Mouse (Mus musculus): ENCODE measurements around the gene Cyp4a32. TPM values are rescaled to one million over a fixed set of nuclear protein-coding genes. Genes with fewer than 3 reads are reported as not detected.
A peak's percentile ranks its signal among the peaks of the same experiment; 100 is the strongest.

The Cyp4a32 gene
- polyA plus RNA-seq, 1 experiment from 2014 or later = not detected

- H3K9me3 ChIP-seq (ENCODE audit: control insufficient read depth, low read length) = no peaks in the 10 kb centered on the region
- H3K4me2 ChIP-seq (ENCODE audit: low read length) = peak overlapping the region; percentile 89
- no peak overlapping the region for H3K27ac ChIP-seq (replicated peaks in 1 of 2; ENCODE audit: control insufficient read depth in 1 of 2, insufficient read depth in 1 of 2, low read depth in 2 of 2, low read length in 2 of 2)
- peaks cover 0 to 6% of the 10 kb centered on the region in 2 experiments; a peak in 1 of 4 replicates for H3K4me1 ChIP-seq (ENCODE audit: control insufficient read depth in 2 of 2, insufficient read depth in 2 of 2, low read length in 2 of 2)
- H3K9ac ChIP-seq (ENCODE audit: low read length) = peak overlapping the region; percentile 64
- peak overlapping the region; percentile 38 to 45 for H3K4me3 ChIP-seq (ENCODE audit: control insufficient read depth in 1 of 2, insufficient read depth in 1 of 2, low read depth in 1 of 2, low read length in 2 of 2)
- WGBS = 2% methylated on average over 32 of the region's 34 CpGs
- no peaks in the 10 kb centered on the region for H3K36me3 ChIP-seq (ENCODE audit: control insufficient read depth, insufficient read depth, low read length)
- ATAC-seq (ENCODE audit: insufficient number of reproducible peaks, insufficient read depth, low FRiP score, low read depth) = peak; percentile 59; the same call in 1 of the 2 replicates
- H3K27me3 ChIP-seq (ENCODE audit: control insufficient read depth, insufficient read depth, low read length) = no peaks in the 10 kb centered on the region; the same call in 1 of the 2 replicates
Observed at GRCm38 (mm10) chr4:115657104-115657866, 56.5 kb downstream of the Cyp4a32 start.

- H3K9ac ChIP-seq (ENCODE audit: low read length) = no peak overlapping the region
- peak overlapping the region; percentile 89; the same call in 1 of the 2 replicates for H3K4me2 ChIP-seq (ENCODE audit: low read length)
- ATAC-seq (ENCODE audit: insufficient number of reproducible peaks, insufficient read depth, low FRiP score, low read depth) = no peak
- no peaks in the 10 kb centered on the region; the same call in 1 of the 2 replicates for H3K27me3 ChIP-seq (ENCODE audit: control insufficient read depth, insufficient read depth, low read length)
- no peak overlapping the region for H3K4me3 ChIP-seq (ENCODE audit: control insufficient read depth in 1 of 2, insufficient read depth in 1 of 2, low read depth in 1 of 2, low read length in 2 of 2)
- H3K27ac ChIP-seq (replicated peaks in 1 of 2; ENCODE audit: control insufficient read depth in 1 of 2, insufficient read depth in 1 of 2, low read depth in 2 of 2, low read length in 2 of 2) = no peak overlapping the region
- no peaks in the 10 kb centered on the region for H3K9me3 ChIP-seq (ENCODE audit: control insufficient read depth, low read length)
- peaks cover 0 to 6% of the 10 kb centered on the region in 2 experiments; a peak in 1 of 4 replicates for H3K4me1 ChIP-seq (ENCODE audit: control insufficient read depth in 2 of 2, insufficient read depth in 2 of 2, low read length in 2 of 2)
- H3K36me3 ChIP-seq (ENCODE audit: control insufficient read depth, insufficient read depth, low read length) = no peaks in the 10 kb centered on the region
Observed at GRCm38 (mm10) chr4:115657867-115658249, 57.1 kb downstream of the Cyp4a32 start.

- Histone ChIP-seq H3K4me3 (ENCODE audit: control insufficient read depth in 1 of 2, insufficient read depth in 1 of 2, low read depth in 1 of 2, low read length in 2 of 2) (no peak overlapping the region), H3K4me2 (ENCODE audit: low read length) (no peak overlapping the region), H3K9ac (ENCODE audit: low read length) (no peak overlapping the region), H3K27me3 (ENCODE audit: control insufficient read depth, insufficient read depth, low read length) (no peaks in the 10 kb centered on the region; the same call in 1 of the 2 replicates), H3K9me3 (ENCODE audit: control insufficient read depth, low read length) (no peaks in the 10 kb centered on the region), H3K4me1 (ENCODE audit: control insufficient read depth in 2 of 2, insufficient read depth in 2 of 2, low read length in 2 of 2) (peaks cover 0 to 6% of the 10 kb centered on the region in 2 experiments; a peak in 1 of 4 replicates), H3K27ac (replicated peaks in 1 of 2; ENCODE audit: control insufficient read depth in 1 of 2, insufficient read depth in 1 of 2, low read depth in 2 of 2, low read length in 2 of 2) (no peak overlapping the region), H3K36me3 (ENCODE audit: control insufficient read depth, insufficient read depth, low read length) (no peaks in the 10 kb centered on the region)
- no peak for ATAC-seq (ENCODE audit: insufficient number of reproducible peaks, insufficient read depth, low FRiP score, low read depth)
Observed at GRCm38 (mm10) chr4:115659190-115659589, 58.4 kb downstream of the Cyp4a32 start.

Other genes starting within 250 kb of the Cyp4a32 start
- gene Cyp4a12b, start 189.3 kb upstream of the Cyp4a32 start, polyA plus RNA-seq (2014; fragmentation: Nextera tagmentation; extraction: Ambion mirVana) = not detected in 2 replicates
- not detected in 2 replicates for gene Cyp4a30b, start 148.4 kb upstream of the Cyp4a32 start, polyA plus RNA-seq (2014; fragmentation: Nextera tagmentation; extraction: Ambion mirVana)
- gene Cyp4a14, start 104.8 kb upstream of the Cyp4a32 start, polyA plus RNA-seq (2014; fragmentation: Nextera tagmentation; extraction: Ambion mirVana) = not detected in 2 replicates
- not detected in 2 replicates for gene Cyp4a10, start 82.7 kb upstream of the Cyp4a32 start, polyA plus RNA-seq (2014; fragmentation: Nextera tagmentation; extraction: Ambion mirVana)
- not detected in 2 replicates for gene Cyp4a31, start 37.3 kb upstream of the Cyp4a32 start, polyA plus RNA-seq (2014; fragmentation: Nextera tagmentation; extraction: Ambion mirVana)
- gene Cyp4b1, start 46.8 kb downstream of the Cyp4a32 start, polyA plus RNA-seq (2014; fragmentation: Nextera tagmentation; extraction: Ambion mirVana) = 1.6 and 4.2 TPM in 2 replicates
- gene Efcab14, start 136.8 kb downstream of the Cyp4a32 start, polyA plus RNA-seq (2014; fragmentation: Nextera tagmentation; extraction: Ambion mirVana) = 32.5 and 32.7 TPM in 2 replicates
- 0.26 and 0.53 TPM in 2 replicates for gene Tex38, start 180.0 kb downstream of the Cyp4a32 start, polyA plus RNA-seq (2014; fragmentation: Nextera tagmentation; extraction: Ambion mirVana)
- 89.2 and 89.5 TPM in 2 replicates for gene Atpaf1, start 183.8 kb downstream of the Cyp4a32 start, polyA plus RNA-seq (2014; fragmentation: Nextera tagmentation; extraction: Ambion mirVana)
- gene Mob3c, start 227.1 kb downstream of the Cyp4a32 start, polyA plus RNA-seq (2014; fragmentation: Nextera tagmentation; extraction: Ambion mirVana) = 6.8 and 8.0 TPM in 2 replicates
- 16.2 and 16.7 TPM in 2 replicates for gene Mknk1, start 238.2 kb downstream of the Cyp4a32 start, polyA plus RNA-seq (2014; fragmentation: Nextera tagmentation; extraction: Ambion mirVana)

All from heart, embryonic 14.5 days (tissue).